Mouse (Mus musculus): ENCODE measurements around the gene Ccdc172. TPM values are rescaled to one million over a fixed set of nuclear protein-coding genes. Genes with fewer than 3 reads are reported as not detected.

Gene Ccdc172
- polyA plus RNA-seq, 1 experiment from 2014 or later: not detected

DNA sequence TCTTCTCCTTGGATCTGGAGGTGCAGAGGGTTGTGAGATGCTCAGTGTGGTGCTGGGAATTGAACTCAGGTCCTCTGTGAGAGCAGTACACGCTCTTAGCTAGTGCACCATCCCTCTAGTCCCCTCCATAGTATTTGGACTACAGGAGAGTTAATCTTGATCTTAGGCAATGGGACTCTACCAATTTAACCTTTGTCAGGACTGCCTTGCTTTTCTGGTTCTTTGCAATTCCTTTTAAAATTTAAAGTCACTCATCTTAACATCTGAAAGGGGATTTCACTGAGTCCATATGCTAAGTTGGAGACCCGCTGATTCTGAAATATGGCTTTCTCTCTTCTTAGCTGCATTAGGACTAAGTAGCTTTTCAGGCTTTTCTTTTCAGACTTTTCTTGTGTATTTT is 59.8 kb downstream of the Ccdc172 start:
- ATAC-seq (ENCODE audit: extremely low read depth, insufficient number of reproducible peaks, low FRiP score, low TSS enrichment): no peak
- H3K9ac ChIP-seq: no peak overlapping the region
- no peak overlapping the region for H3K27ac ChIP-seq (replicated peaks)
- WGBS: 73% methylated on average over 2 of the region's 2 CpGs
- H3K4me3 ChIP-seq: no peak overlapping the region
- H3K4me1 ChIP-seq: no peaks in the 10 kb centered on the region
- no peaks in the 10 kb centered on the region for H3K36me3 ChIP-seq
- no peaks in the 10 kb centered on the region for H3K9me3 ChIP-seq
- H3K27me3 ChIP-seq (replicated peaks): no peaks in the 10 kb centered on the region
- H3K4me2 ChIP-seq: no peak overlapping the region

- WGBS: 45% methylated on average over 11 of the region's 11 CpGs
Measured at GRCm38 (mm10) chr19:58572429-58573071, 60.8 kb downstream of the Ccdc172 start.

DNA sequence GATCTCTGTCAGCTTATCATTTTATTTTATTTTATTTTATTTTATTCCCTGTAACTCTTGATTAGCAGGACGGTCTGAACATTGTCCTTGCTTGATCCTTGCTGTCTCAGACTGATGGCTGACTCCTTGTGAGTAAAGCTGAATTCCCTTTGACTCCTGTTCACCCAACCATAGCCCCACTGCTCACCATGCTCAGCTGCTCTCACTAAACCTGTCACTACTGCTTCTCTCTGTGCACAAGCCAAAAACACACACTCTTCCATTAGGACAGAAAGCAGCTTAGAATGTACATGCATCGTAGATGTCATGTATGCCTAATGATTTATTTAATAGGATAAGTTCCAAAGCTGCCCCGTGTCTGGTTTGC is 61.3 kb downstream of the Ccdc172 start:
- H3K9me3 ChIP-seq: no peaks in the 10 kb centered on the region
- no peaks in the 10 kb centered on the region for H3K27me3 ChIP-seq (replicated peaks)
- H3K27ac ChIP-seq (replicated peaks): no peak overlapping the region
- ATAC-seq (ENCODE audit: extremely low read depth, insufficient number of reproducible peaks, low FRiP score, low TSS enrichment): no peak
- no peaks in the 10 kb centered on the region for H3K4me1 ChIP-seq
- WGBS: 72% methylated on average over 3 of the region's 3 CpGs
- H3K36me3 ChIP-seq: no peaks in the 10 kb centered on the region
- no peak overlapping the region for H3K4me3 ChIP-seq
- no peak overlapping the region for H3K9ac ChIP-seq
- H3K4me2 ChIP-seq: no peak overlapping the region

More at GRCm38 (mm10) chr19:58572429-58573071, 60.8 kb downstream of the Ccdc172 start:
- Histone ChIP-seq H3K36me3 (no peaks in the 10 kb centered on the region), H3K9me3 (no peaks in the 10 kb centered on the region), H3K4me3 (no peak overlapping the region), H3K9ac (no peak overlapping the region), H3K4me2 (no peak overlapping the region), H3K4me1 (no peaks in the 10 kb centered on the region), H3K27ac (replicated peaks) (no peak overlapping the region), H3K27me3 (replicated peaks) (no peaks in the 10 kb centered on the region)
- ATAC-seq (ENCODE audit: extremely low read depth, insufficient number of reproducible peaks, low FRiP score, low TSS enrichment): no peak

DNA sequence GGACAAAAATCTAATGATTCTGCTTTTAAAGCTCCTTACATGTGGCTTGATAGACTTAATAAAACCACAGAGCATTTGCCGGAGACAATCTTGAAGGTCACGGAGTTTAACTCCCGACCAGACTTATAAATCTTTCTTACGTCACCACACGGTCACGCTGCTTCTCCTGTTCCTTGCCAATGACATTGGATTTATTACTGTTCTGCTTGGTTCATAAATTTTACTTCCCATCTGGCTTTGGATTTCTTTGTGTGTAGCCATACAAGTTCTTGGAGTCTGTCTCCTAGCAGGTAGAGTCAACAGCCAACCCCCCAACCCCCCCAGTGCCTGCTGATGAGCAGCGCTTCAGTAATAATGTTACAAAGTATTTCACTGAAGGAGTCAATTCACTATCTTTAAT is 70.2 kb downstream of the Ccdc172 start:
- Histone ChIP-seq H3K27me3 (replicated peaks) (no peaks in the 10 kb centered on the region), H3K4me2 (no peak overlapping the region), H3K9me3 (no peaks in the 10 kb centered on the region), H3K27ac (replicated peaks) (no peak overlapping the region), H3K9ac (no peak overlapping the region), H3K4me1 (0 out of 2 replicates have a peak, but pooled peaks cover 3% of the 10 kb centered on the region), H3K36me3 (no peaks in the 10 kb centered on the region), H3K4me3 (no peak overlapping the region)
- no peak for ATAC-seq (ENCODE audit: extremely low read depth, insufficient number of reproducible peaks, low FRiP score, low TSS enrichment)
- WGBS: 79% methylated on average over 7 of the region's 7 CpGs

GRCm38 (mm10) chr19:58582956-58583355 is 71.2 kb downstream of the Ccdc172 start:
- H3K4me2 ChIP-seq: no peak overlapping the region
- no peaks in the 10 kb centered on the region for H3K9me3 ChIP-seq
- ATAC-seq (ENCODE audit: extremely low read depth, insufficient number of reproducible peaks, low FRiP score, low TSS enrichment): no peak
- H3K4me3 ChIP-seq: no peak overlapping the region
- no peaks in the 10 kb centered on the region for H3K27me3 ChIP-seq (replicated peaks)
- H3K27ac ChIP-seq (replicated peaks): no peak overlapping the region
- no peaks in the 10 kb centered on the region for H3K36me3 ChIP-seq
- 0 out of 2 replicates have a peak, but pooled peaks cover 3% of the 10 kb centered on the region for H3K4me1 ChIP-seq
- H3K9ac ChIP-seq: no peak overlapping the region
- 78% methylated on average over 5 of the region's 5 CpGs for WGBS

DNA sequence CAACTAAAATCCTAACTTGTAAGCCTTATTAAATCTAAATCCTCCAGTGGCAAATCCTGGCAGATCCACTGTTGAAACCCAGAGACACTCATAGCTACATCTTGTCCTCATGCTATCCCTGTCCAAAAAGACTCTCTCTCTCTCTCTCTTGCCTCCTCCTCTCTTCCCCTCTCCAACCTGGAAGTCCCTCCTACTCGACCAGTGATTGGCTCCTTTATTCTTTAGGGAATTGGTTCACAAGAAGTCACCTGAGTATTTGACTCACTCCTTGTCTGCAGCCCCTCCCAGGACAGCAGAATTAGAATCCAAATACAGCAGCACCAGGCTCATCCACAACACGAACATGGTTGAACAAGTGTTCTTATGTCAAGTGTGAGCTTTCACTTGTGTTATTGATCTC is 74.3 kb downstream of the Ccdc172 start:
- H3K27me3 ChIP-seq (replicated peaks): no peaks in the 10 kb centered on the region
- no peak for ATAC-seq (ENCODE audit: extremely low read depth, insufficient number of reproducible peaks, low FRiP score, low TSS enrichment)
- H3K4me1 ChIP-seq: peaks cover 9% of the 10 kb centered on the region; the same call in 1 of the 2 replicates
- WGBS: 57% methylated on average over 2 of the region's 2 CpGs
- no peaks in the 10 kb centered on the region for H3K9me3 ChIP-seq
- H3K36me3 ChIP-seq: no peaks in the 10 kb centered on the region
- H3K4me3 ChIP-seq: no peak overlapping the region
- H3K27ac ChIP-seq (replicated peaks): no peak overlapping the region
- no peak overlapping the region for H3K9ac ChIP-seq
- H3K4me2 ChIP-seq: no peak overlapping the region

GRCm38 (mm10) chr19:58590251-58590936 is 78.6 kb downstream of the Ccdc172 start:
- H3K4me2 ChIP-seq: no peak overlapping the region
- no peaks in the 10 kb centered on the region for H3K36me3 ChIP-seq
- no peaks in the 10 kb centered on the region for H3K27me3 ChIP-seq (replicated peaks)
- no peak for ATAC-seq (ENCODE audit: extremely low read depth, insufficient number of reproducible peaks, low FRiP score, low TSS enrichment)
- no peak overlapping the region for H3K4me3 ChIP-seq
- no peak overlapping the region for H3K27ac ChIP-seq (replicated peaks)
- peaks cover 17% of the 10 kb centered on the region for H3K9me3 ChIP-seq
- H3K9ac ChIP-seq: no peak overlapping the region
- H3K4me1 ChIP-seq: peaks cover 7% of the 10 kb centered on the region; the same call in 1 of the 2 replicates
- WGBS: 72% methylated on average over 6 of the region's 6 CpGs

DNA sequence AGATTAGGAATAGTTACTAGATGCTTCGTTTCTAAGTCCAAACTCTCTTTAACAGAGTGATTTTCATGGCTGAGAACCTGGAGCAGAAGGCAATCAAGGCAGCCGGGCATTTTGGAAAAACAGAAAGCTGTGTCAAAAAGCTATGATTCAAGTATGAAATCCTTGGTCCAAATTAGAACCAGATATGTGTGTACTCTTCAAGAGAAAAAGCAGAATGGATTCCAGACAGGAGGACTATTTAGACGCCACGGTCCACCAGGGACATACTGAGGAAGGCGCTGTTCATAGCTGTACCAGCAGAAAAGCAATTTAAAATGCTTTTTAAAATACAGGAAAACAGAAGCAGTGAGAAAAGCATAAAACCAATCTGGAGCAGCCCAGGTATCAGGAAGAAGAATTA is 88.6 kb downstream of the Ccdc172 start:
- Histone ChIP-seq H3K27me3 (replicated peaks) (no peaks in the 10 kb centered on the region), H3K4me1 (no peaks in the 10 kb centered on the region), H3K36me3 (no peaks in the 10 kb centered on the region), H3K4me3 (no peak overlapping the region), H3K4me2 (no peak overlapping the region), H3K9me3 (peaks cover 10% of the 10 kb centered on the region), H3K9ac (no peak overlapping the region), H3K27ac (replicated peaks) (no peak overlapping the region)
- no peak for ATAC-seq (ENCODE audit: extremely low read depth, insufficient number of reproducible peaks, low FRiP score, low TSS enrichment)
- WGBS: 82% methylated on average over 5 of the region's 5 CpGs

Other genes with a start within 250 kb of the Ccdc172 start
- gene Gfra1, start 56.1 kb upstream of the Ccdc172 start, polyA plus RNA-seq (2015; fragmentation: Nextera tagmentation; extraction: Ambion mirVana): 6.1 and 6.6 TPM in 2 replicates
- gene Pnlip, start 140.5 kb downstream of the Ccdc172 start, polyA plus RNA-seq (2015; fragmentation: Nextera tagmentation; extraction: Ambion mirVana): 0.10 TPM in 1 of 2 replicates, not detected in the other
- gene Pnliprp1, start 216.9 kb downstream of the Ccdc172 start, polyA plus RNA-seq (2015; fragmentation: Nextera tagmentation; extraction: Ambion mirVana): 0.98 and 3.1 TPM in 2 replicates
- 0.21 and 0.31 TPM in 2 replicates for gene Pnliprp2, start 247.7 kb downstream of the Ccdc172 start, polyA plus RNA-seq (2015; fragmentation: Nextera tagmentation; extraction: Ambion mirVana)

Data from heart, embryonic 13.5 days (tissue).